Mouse (Mus musculus) liver, postnatal 0 days (tissue): Measurements from ENCODE around the gene Wsb1.

ENCODE experiments used
- CTCF ChIP-seq: sonication (generic); IDR thresholded peaks from 2 replicates; pipeline ENCODE4 v1.5.1; 2016; ENCODE audit warnings: antibody characterized with exemption, low read depth
- EP300 ChIP-seq: IDR thresholded peaks from 2 replicates; pipeline ENCODE4 v1.6.1; 2016; ENCODE audit warnings: antibody characterized with exemption, low read depth, mild to moderate bottlenecking

GRCm38 (mm10) chr11:79288278-79288843, 33.9 kb upstream of the Wsb1 start:
- TF ChIP-seq CTCF (no peak), EP300 (no peak)
